In genomic region chr5:98696336-98696735, GRCm38 (mm10) we compare ENCODE assay signal across 21 mouse cellular contexts.
A peak's percentile ranks its signal among the peaks of the same experiment; 100 is the strongest.
DNase-seq lines count a peak whose midpoint lies in the region; ATAC-seq and TF ChIP-seq lines count a peak whose summit lies in the region.
"Had no signal": no experiment of that assay in that cellular context is flagged by ENCODE, and none has a peak within 500 bp of the region (broad histone marks: within the 10 kb centered on the region; RNA-seq: fewer than 3 reads in every experiment).

No protein-coding gene starts in this region.

- no peaks in the 10 kb centered on the region for H3K27me3 ChIP-seq in forebrain, embryonic 14.5 days (replicated peaks; ENCODE audit: control insufficient read depth, insufficient read depth, low read length)
- no peaks in the 10 kb centered on the region for H3K27me3 ChIP-seq in forebrain, embryonic 12.5 days
- H3K27me3 ChIP-seq in kidney, postnatal 0 days (ENCODE audit: insufficient read depth, low read length) = no peaks in the 10 kb centered on the region
- no peaks in the 10 kb centered on the region for H3K27me3 ChIP-seq in heart, embryonic 12.5 days (replicated peaks)
- H3K27me3 ChIP-seq: hindbrain, embryonic 15.5 days had no signal

- DNase-seq in forebrain, embryonic 14.5 days (ENCODE audit: low spot score) = peak; percentile 57
- DNase-seq in kidney, postnatal 0 days (ENCODE audit: low spot score) = peak; percentile 48
- no peak for DNase-seq in kidney, adult 11 months
- DNase-seq in embryo, embryonic 10.5 days (ENCODE audit: low spot score) = peak; percentile 26
- peak; percentile 8 for DNase-seq in lung, postnatal 25 days (ENCODE audit: low spot score)
- DNase-seq: adrenal gland, postnatal 14 days; cerebellum, adult 9-11 months; layer of hippocampus, adult 9-11 months; right cerebral cortex, adult 18-20 months; right cerebral cortex, postnatal 4 days; thymus, postnatal 14 days had no signal

- no peaks in the 10 kb centered on the region for H3K4me1 ChIP-seq in forebrain, embryonic 14.5 days (ENCODE audit: control insufficient read depth, insufficient read depth, low read length)
- H3K4me1 ChIP-seq in forebrain, embryonic 12.5 days = no peaks in the 10 kb centered on the region
- H3K4me1 ChIP-seq in kidney, postnatal 0 days (replicated peaks; ENCODE audit: insufficient read depth, low read length) = no peaks in the 10 kb centered on the region
- H3K4me1 ChIP-seq in heart, embryonic 12.5 days (replicated peaks) = no peaks in the 10 kb centered on the region
- H3K4me1 ChIP-seq: heart, embryonic 10.5 days; hindbrain, embryonic 15.5 days had no signal

- ATAC-seq in forebrain, embryonic 14.5 days = no peak
- ATAC-seq in forebrain, embryonic 12.5 days (ENCODE audit: low FRiP score) = no peak
- no peak for ATAC-seq in kidney, postnatal 0 days (replicated peaks; ENCODE audit: low FRiP score, low read depth)
- no peak for ATAC-seq in heart, embryonic 12.5 days (ENCODE audit: insufficient number of reproducible peaks, low FRiP score)
- ATAC-seq: CD4-positive, CD25-positive, alpha-beta regulatory T cell, adult 4 months had no signal

- WGBS in forebrain, embryonic 14.5 days = 50% methylated on average over 8 of the region's 8 CpGs
- WGBS in forebrain, embryonic 12.5 days = 68% methylated on average over 8 of the region's 8 CpGs
- 22% methylated on average over 8 of the region's 8 CpGs for WGBS in kidney, postnatal 0 days
- WGBS in heart, embryonic 12.5 days = 74% methylated on average over 8 of the region's 8 CpGs

- no peaks in the 10 kb centered on the region for H3K9me3 ChIP-seq in forebrain, embryonic 14.5 days (replicated peaks; ENCODE audit: control insufficient read depth, low read length)
- no peaks in the 10 kb centered on the region for H3K9me3 ChIP-seq in forebrain, embryonic 12.5 days
- H3K9me3 ChIP-seq in kidney, postnatal 0 days (replicated peaks; ENCODE audit: low read length) = no peaks in the 10 kb centered on the region
- no peaks in the 10 kb centered on the region for H3K9me3 ChIP-seq in heart, embryonic 12.5 days (replicated peaks)
- H3K9me3 ChIP-seq: forebrain, embryonic 10.5 days; heart, embryonic 10.5 days; hindbrain, embryonic 15.5 days had no signal

- H3K27ac ChIP-seq in forebrain, embryonic 14.5 days (ENCODE audit: low read depth, low read length) = no peak overlapping the region
- H3K27ac ChIP-seq in forebrain, embryonic 12.5 days = no peak overlapping the region
- H3K27ac ChIP-seq in kidney, postnatal 0 days = no peak overlapping the region
- no peak overlapping the region for H3K27ac ChIP-seq in heart, embryonic 12.5 days (ENCODE audit: poor library complexity, severe bottlenecking)
- H3K27ac ChIP-seq: forebrain, embryonic 10.5 days; heart, embryonic 10.5 days; hindbrain, embryonic 15.5 days; left cerebral cortex, adult 2 months; liver, embryonic 14.5 days; macrophage had no signal

- H3K9ac ChIP-seq in forebrain, embryonic 14.5 days (ENCODE audit: low read length) = no peak overlapping the region
- H3K9ac ChIP-seq in forebrain, embryonic 12.5 days = no peak overlapping the region
- H3K9ac ChIP-seq in kidney, postnatal 0 days (ENCODE audit: low read depth, low read length) = no peak overlapping the region
- H3K9ac ChIP-seq in heart, embryonic 12.5 days = no peak overlapping the region
- H3K9ac ChIP-seq: hindbrain, embryonic 15.5 days; liver, embryonic 14.5 days had no signal

- TF ChIP-seq CTCF in kidney, postnatal 0 days (IDR thresholded peaks at IDR 0.05; ENCODE audit: low read depth) = no peak

- H3K36me3 ChIP-seq in forebrain, embryonic 14.5 days (ENCODE audit: control insufficient read depth, insufficient read depth, low read length) = no peaks in the 10 kb centered on the region
- H3K36me3 ChIP-seq in forebrain, embryonic 12.5 days (replicated peaks) = no peaks in the 10 kb centered on the region
- no peaks in the 10 kb centered on the region for H3K36me3 ChIP-seq in kidney, postnatal 0 days (ENCODE audit: insufficient read depth, low read length)
- no peaks in the 10 kb centered on the region for H3K36me3 ChIP-seq in heart, embryonic 12.5 days
- H3K36me3 ChIP-seq: forebrain, embryonic 10.5 days; heart, embryonic 10.5 days; hindbrain, embryonic 15.5 days had no signal

- no peak overlapping the region for H3K4me3 ChIP-seq in forebrain, embryonic 14.5 days (ENCODE audit: low read depth, low read length)
- no peak overlapping the region for H3K4me3 ChIP-seq in forebrain, embryonic 12.5 days (replicated peaks)
- no peak overlapping the region for H3K4me3 ChIP-seq in kidney, postnatal 0 days (replicated peaks; ENCODE audit: low read depth, low read length)
- H3K4me3 ChIP-seq in heart, embryonic 12.5 days = no peak overlapping the region
- H3K4me3 ChIP-seq: forebrain, embryonic 10.5 days; heart, embryonic 10.5 days; hindbrain, embryonic 15.5 days; left cerebral cortex, adult 2 months had no signal

- H3K4me2 ChIP-seq in forebrain, embryonic 14.5 days (ENCODE audit: low read length) = no peak overlapping the region
- H3K4me2 ChIP-seq in forebrain, embryonic 12.5 days = no peak overlapping the region
- H3K4me2 ChIP-seq in kidney, postnatal 0 days (ENCODE audit: low read length) = no peak overlapping the region
- H3K4me2 ChIP-seq in heart, embryonic 12.5 days = no peak overlapping the region
- H3K4me2 ChIP-seq: hindbrain, embryonic 15.5 days; midbrain, embryonic 11.5 days had no signal
